Mouse (Mus musculus) G1E (cell line): ENCODE results near the gene Tcf3.

ENCODE experiments used
- CTCF ChIP-seq: IDR thresholded peaks from 2 replicates; pipeline ENCODE4 v1.5.1; 2012; ENCODE audit warnings: low read depth, low read length, inconsistent platforms, mixed read lengths
- GATA1 ChIP-seq: IDR thresholded peaks from 2 replicates; pipeline ENCODE4 v1.6.1; 2012; ENCODE audit warnings: borderline replicate concordance, low read length, inconsistent platforms, mixed read lengths
- GATA2 ChIP-seq: IDR thresholded peaks from 2 replicates; pipeline ENCODE4 v1.6.1; 2012; ENCODE audit warnings: low read depth, low read length, inconsistent platforms, borderline replicate concordance
- TAL1 ChIP-seq: conservative IDR thresholded peaks from 2 replicates; pipeline ENCODE4 v1.6.1; 2012; ENCODE audit warnings: low read depth, low read length, inconsistent platforms, mixed read lengths

DNA sequence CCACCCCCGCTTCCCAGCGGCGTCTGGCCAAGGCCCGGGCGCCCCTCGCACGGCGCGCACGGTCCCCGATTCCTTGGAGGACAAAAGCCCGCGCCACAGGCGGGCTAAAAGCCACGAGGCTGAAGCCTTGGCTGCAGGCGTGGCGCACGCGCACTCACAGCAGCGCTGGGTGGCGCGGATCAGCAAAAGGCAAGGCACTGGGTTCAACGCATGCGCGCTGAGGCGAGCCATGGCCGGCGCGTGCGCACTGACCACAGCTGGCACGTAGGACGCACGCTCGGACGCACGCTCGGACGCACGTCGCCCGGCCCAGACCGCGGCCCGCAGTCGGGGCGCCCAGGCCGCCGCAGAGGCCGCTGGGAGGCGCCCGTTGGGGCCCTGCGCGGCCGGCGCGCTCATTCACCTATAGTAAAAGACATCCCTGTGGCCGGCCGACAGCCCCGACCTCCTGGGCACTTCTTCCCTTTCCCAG is 34.7 kb downstream of the Tcf3 start:
- TF ChIP-seq CTCF (no peak), GATA1 (no peak), GATA2 (no peak), TAL1 (no peak)
